Mouse (Mus musculus): ENCODE measurements around the gene Gja1.
A peak's percentile ranks its signal among the peaks of the same experiment; 100 is the strongest.
"Not testable (repeated sequence)": the region's sequence is repeated elsewhere in the genome, so short reads cannot be mapped to it uniquely, and the experiment has no call there.

The Gja1 gene

DNA sequence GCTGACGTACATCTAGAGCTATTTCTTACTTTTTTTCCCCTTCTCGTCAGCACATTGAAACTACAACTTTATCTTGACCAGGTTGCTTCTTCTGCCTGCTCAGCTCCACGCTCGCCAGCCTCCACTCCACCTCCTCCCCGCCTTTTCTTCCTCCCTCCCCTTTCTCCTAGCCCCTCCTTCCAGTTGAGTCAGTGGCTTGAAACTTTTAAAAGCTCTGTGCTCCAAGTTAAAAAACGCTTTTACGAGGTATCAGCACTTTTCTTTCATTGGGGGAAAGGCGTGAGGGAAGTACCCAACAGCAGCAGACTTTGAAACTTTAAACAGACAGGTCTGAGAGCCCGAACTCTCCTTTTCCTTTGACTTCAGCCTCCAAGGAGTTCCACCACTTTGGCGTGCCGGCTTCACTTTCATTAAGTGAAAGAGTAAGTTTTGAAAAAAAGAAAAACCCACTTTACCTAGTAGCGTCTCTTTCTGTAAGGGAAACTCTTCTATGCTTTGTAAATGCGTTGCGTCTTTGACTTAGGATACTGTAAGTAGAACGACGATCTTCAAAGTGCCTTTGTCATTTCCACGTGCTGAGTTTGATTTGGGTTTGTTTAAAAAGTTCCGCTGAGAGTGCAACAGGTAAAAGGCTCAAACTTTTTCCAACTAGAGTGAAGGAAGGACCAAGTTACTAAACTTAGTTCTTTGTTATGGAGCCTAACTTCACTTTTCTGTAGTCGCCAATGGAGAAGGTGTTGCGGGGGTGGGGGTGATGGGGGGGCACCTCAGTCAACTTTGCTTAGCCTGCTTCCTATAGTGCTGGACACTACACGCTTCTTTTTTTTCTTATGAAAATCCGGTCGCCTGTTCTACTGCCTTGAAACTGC lies at the start of gene Gja1:
Gja1 (plus strand) TSS at position 234 of the 869 bp plus-strand sequence.
- DNase-seq (ENCODE audit: low read depth, low spot score): peak; percentile 5

DNA sequence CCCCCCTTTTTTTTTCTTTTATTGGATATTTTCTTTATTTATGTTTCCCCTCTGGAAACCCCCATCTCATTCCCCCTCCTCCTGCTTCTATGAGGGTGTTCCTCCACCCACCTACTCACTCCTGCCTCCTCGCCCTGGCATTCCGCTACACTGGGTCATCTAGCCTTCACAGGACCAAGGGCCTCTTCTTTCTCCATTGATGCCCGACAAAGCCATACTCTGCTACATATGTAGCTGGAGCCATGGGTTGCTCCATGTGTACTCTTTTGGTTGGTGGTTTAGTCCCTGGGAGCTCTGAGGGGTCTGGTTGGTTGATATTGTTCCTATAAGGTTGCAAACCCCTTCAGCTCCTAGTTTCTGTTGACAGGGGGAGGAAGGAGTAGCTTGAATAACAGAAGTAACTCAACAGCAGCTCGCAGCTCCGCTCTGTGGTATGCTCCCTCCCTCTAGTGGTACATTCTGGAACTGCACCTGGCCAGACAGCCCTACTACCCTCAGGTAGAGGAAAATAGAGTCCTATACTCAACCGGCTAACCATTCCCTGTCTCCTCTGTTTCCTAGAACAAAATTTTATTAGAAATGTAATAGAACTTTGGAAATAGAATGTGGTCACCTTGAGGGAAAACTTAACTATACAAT lies 38.2 kb upstream of the Gja1 start:
- peak; percentile 55 for DNase-seq (ENCODE audit: low read depth, low spot score)

DNA sequence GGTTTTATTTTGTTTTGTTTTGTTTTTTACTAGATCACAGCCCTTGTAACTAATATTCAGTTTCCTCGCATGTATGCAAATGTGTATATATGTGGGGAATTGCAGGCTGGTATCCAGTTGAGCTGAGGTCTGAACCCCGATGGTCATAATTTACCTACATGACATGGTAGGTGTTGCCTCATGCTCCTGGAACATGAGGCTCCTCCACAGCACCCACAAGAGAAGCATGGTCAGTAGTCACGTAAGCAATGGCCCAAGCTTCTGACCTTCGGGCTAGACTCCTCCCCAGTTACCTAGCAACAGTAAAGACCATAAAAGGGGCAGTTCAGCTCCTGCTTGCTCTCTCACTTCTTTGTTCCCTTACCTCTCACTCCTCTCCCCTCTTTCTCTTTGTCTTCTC lies 16.7 kb upstream of the Gja1 start:
- DNase-seq (ENCODE audit: low read depth, low spot score): no peak

DNA sequence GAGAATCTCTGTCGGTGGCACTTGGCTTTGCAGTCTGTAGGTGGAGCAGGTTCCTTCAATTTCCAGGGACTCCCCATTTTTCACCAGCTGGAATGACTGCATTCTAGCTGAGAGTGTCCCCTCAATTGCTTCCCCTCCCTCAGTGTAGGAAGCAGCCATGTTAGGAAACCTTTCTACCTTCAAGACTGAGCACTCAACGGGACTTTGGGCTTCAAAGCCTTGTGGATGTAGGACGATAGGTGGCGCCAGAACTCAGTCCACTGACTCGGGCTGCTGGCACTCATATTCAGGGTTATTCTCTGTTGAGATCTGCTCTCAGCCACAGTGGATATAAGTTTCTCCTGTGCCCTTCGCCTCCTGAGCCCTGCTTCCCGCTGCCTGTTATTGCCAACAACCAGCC lies 8.1 kb upstream of the Gja1 start:
- peak; percentile 10 for DNase-seq (ENCODE audit: low read depth, low spot score)

DNA sequence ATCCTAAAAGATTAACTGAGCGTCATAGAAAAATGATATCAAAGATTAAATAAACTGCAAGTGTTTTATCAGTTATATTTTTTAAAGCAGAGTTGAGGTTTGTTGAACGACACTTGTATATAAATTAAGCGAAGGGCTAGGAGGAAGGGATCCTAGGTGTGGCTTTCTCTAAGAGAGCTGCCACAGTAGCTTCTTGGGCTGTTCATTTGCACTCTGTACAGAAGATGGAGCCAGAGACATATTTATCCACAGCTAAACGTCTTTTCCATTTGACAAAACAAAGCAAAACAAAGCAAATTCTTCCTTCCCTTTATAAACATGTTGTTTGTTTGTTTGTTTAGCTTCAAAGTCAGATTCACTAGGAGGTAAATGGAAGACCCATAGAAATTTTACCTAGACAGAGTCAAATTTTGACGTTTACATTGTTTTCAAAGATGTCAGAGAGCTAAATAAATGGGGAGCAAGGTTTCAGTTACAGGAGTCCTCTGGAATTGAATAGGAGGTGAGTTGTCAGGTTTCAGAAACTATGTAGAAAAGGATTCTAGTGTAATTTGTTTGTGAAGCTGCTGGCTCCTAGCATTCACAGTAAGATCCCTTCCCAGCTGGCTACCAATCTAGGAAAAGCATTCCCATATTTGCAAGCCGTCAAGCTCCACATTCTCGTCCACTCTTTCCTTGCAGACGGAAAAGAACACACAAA lies 4.0 kb upstream of the Gja1 start:
- DNase-seq (ENCODE audit: low read depth, low spot score): no peak

DNA sequence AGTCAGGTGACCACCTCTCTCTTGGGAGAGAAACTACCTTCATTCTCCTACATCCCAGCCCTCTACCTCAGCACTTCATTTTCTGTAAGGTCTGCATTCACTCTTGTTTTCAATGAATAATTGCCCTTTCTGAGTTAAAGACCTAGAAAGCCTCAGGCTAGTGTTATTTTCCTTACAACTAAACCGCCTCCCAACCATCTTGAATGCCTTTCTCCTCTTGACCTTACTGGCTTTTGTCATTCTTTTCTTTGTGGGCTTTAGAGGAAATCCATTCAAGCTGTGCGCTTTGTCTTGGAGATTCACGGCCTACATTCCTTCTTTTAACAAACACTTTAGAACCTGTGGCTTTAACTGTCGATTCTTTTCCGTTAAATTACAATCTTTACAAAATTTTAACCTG lies 3.0 kb upstream of the Gja1 start:
- DNase-seq (ENCODE audit: low read depth, low spot score): no peak

DNA sequence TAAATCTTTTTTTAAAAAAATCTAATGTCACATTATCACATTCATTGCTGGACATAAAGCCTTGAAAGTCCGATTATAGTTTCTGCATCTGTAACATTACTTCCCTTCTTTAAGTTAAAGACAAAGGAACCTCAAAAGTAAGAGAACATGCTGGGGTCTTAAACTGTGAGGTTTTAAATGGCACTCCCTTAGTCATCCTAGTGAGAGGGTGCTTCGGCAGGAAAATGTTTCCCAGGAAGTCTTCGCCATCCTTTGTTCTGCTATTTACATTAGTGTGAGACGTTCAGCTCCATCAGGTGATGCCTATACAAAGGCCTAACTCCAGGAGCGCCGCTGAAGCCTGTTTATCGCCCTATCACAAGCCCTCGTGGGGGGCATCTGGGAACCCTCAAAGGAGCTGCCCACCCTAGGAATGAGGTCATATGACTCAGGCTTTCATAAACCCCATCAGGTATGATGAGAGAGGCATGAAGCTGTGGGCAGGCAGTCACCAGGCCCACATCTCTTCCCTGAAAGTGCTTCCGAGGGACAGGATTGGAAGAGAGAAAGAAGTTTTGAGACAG lies 1.1 kb upstream of the Gja1 start:
- no peak for DNase-seq (ENCODE audit: low read depth, low spot score)

DNA sequence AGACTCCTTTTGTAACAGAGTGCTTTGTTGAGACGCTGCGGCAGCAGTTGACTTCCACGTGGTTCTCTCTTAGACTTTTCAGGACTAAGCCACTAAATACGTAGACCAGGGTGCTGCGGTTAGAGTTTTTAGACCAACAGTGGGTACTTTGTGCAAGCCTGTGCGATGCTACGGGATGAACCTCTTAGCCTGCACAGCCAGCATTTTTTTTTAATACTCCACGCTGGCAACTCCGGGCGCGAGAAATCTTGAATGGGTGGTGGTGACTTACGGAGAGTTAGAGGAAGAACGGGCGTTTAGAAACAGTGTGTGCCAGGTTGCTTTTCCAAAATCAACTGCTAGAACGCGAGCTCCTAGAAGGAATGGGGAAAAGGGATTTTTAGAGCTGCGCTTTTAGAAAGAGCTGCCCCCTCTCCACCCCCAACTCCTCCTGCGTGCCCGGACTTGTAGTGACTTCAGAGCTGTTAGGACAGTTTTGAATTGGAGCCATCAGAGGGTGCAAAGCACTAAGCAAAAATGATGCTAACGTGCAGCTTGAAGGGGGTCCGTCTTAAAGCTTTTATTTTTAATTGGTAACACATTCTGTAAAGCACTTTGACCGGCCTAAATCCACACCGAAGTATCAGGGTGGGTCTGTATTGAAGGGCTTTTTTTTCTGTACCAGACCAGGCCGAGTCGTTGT lies 977 bp downstream of the Gja1 start:
- peak; percentile 8 for DNase-seq (ENCODE audit: low read depth, low spot score)

DNA sequence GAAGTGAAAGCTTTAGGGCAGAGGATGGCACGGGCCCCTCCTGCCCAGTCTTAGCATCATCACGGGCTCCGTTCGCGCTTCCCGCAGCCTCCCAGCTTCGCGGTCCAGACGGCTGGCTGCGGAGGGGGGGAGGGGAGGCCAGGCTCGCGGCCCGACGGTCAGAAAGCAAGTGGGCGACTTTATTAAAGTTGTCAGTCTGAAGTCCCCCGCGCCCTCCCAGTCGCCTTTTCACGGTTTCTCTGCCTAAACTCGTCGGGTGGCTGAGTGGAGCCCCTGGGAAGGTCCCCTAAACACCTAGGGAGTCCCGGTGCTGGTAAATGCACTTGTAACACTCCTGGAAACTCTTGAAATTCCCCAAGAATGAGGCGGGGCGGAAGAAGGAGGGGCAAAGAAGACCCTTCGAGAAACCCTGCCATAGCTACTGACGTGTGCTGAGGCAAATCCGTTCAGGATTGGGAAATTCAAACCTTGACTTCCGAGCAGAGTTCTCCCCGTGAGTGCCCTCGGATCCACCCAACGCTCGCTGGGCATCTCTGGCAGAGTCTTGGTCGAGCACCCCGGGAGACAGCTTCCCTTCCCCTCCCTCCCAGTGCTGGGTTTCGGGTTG lies 1.6 kb downstream of the Gja1 start:
- peak; percentile 6 for DNase-seq (ENCODE audit: low read depth, low spot score)

DNA sequence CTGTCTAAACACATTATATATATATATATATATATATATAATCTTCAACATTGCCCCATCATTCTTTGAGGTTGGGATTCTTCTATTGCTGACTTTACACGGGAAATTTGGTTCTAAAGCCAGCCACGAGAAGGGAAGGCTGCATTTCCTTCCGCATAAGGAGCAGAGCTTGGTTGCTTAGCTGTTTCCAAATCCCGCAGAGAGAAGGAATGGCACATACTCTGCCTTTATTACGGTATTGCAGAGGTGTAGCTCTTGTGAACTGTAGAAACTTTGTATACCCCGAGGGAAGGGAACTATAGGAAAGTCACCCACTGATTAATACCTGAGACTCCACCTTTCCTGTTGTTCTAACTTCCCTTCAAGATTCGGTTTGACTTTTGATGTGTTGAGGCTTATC lies 2.6 kb downstream of the Gja1 start:
- no peak for DNase-seq (ENCODE audit: low read depth, low spot score)

DNA sequence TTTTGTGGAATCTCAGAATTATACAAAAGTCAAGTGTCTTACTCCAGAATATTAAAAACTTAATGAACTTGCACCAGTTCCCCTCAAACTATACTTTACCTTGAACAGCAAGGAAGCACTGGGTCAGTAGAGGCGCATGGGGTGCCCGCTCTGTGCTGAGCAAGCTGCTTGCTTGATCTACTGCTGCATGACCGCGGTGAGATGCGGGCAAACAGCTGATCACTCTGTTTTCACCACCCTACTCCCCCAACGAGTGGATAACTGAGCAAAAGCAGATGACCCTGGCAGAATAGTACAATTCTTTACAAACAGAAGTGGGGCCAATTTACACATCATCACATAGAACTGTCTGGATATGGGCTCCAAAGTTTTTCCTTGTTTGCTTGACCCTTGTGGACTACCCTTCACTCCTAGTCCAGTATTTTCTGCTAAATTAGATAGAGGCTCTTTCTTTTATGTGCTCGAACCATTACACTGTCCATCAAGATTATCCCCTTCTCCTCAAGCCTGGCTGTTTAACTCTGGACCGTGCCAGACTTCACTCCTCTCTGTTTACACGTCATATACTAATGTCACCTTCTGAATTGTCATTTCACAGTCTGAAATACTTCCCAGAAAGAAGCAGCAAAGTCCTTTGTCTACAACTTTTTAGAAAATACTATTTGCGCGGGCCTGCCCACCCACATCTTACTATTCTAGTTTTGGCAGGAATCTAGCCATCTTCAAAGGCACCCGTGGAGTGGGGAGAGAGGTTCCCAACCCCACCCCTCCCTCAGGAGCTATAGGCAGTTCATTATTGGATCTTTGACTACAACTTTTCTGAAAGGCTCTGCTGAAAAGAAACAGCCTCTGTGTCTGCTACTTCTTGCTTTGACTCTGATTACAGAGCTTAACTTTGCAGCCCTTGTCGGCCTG lies 8.3 kb downstream of the Gja1 start:
- no peak for DNase-seq (ENCODE audit: low read depth, low spot score)

DNA sequence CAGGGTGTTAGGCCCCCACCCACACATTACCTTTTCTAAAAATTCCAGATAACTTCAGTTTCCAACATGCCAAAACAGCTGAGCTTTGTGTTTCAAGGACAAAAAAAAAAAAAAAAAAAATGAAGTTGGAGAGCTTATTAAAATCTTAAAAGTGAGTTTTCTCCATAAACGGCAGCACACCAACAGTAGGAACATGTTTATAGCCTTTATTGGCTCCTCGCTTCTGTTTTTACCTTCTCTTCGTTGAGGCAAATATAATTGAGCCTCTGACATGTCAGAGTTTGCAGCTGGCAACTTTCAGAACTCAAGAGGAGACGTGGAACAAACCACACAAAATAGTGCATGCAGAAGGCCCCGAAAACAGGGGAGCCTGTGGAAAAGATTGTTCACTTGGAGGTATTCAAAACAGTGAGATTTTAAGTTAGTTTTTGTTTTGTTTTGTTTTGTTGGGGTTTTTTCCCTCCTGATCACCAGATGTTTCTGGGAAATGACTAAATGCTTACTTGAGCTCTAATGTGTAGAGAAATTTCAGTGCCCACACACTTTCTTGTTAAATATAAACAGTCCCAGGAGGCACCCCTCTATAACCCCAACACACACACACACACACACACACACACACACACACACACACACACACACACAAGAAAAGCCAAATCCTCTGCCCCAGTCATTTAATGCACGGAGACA lies 16.1 kb downstream of the Gja1 start:
- DNase-seq (ENCODE audit: low read depth, low spot score): no peak

DNA sequence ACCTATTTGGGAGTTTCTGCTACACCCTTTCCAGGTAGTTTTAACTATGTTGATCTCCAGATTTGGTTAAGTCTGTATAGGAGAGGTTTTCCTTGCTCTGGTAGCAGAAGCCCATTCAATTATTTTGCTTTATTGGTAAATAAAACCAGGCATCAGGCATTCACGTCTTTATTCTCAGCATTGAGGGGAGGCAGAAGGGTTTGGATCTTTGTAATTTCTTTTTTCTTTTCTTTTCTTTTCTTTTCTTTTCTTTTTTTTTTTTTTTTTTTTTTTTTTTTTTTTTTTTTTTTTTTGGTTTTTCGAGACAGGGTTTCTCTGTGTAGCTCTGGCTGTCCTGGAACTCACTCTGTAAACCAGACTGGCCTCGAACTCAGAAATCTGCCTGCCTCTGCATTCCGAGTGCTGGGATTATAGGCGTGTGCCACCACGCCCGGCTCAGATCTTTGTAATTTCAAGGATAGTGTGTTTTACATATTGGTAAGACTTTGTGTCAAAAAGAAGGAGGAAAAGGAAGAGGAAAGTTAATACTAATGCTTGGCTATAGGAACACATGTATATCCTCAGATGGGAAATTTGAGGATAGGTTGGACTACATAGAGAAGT lies 16.8 kb downstream of the Gja1 start:
- DNase-seq (ENCODE audit: low read depth, low spot score): not testable (repeated sequence)

DNA sequence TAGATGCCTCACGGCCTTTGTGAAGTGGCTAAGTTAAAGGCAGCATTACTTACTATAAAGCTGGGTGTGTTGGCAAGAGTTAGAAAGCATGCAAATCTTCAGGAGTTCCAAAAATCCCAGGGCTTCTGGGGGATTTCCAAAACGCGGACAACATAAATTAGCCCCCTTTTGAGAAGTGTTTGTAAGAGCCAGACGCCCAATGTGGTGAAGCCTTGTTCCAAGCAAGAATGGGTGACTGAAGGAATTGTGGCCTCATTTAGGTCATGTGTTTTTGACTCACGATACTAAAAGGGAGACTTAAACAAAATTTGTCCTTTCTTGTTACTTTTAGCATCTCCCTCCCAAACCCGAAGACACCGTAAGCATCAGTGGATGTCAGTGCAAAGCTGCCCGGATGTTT lies 20.7 kb downstream of the Gja1 start:
- no peak for DNase-seq (ENCODE audit: low read depth, low spot score)

DNA sequence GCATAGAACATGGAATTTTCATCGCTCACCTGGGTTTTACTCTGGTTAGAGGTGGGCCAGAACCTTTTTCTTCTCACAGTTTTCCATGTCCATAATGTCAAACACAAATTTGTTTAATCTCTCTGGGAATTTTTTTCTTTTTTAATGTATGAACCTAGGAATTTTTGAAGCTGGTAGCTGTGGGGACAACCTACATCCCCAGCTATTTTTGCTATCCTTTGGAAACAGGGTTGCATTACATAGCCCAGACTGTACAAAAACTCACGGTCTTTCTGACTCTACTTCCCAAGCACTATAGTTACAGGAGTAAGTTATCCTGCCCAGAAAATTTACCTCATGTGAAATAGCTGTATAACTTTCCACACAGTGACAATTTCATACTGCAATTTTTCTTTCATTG lies 21.2 kb downstream of the Gja1 start:
- no peak for DNase-seq (ENCODE audit: low read depth, low spot score)

DNA sequence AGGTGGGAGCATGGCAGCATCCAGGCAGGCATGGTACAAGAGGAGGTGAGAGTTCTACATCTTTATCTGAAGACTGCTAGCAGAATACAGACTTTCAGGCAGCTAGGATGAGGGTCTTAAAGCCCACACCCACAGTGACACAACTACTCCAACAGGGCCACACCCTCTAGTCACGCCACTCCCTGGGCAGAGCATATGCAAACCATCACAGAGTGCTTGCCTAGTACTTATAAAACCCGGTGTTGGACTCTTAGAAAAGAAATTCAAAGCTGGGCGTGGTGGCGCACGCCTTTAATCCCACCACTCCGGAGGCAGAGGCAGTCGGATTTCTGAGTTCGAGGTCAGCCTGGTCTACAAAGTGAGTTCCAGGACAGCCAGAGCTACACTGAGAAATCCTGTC lies 24.3 kb downstream of the Gja1 start:
- DNase-seq (ENCODE audit: low read depth, low spot score): not testable (repeated sequence)

DNA sequence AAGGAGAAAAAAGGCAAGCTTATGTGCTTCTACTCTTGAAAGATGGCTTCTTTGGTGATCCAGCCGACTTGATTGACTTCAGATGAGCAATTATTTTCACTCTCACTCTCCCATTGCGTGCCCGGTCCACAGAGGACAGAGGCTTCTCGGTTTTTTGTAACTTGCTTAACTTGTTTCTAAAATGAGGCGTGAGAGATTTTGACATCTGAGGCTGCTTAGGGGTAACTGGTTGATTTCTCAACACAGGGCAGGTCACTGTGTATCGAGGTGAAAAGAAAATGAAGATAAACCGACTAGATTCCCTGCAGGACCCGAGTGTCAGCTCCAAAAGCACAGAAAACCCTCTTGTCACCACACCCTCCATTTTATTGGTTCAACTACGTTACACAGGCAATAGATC lies 28.8 kb downstream of the Gja1 start:
- DNase-seq (ENCODE audit: low read depth, low spot score): no peak

DNA sequence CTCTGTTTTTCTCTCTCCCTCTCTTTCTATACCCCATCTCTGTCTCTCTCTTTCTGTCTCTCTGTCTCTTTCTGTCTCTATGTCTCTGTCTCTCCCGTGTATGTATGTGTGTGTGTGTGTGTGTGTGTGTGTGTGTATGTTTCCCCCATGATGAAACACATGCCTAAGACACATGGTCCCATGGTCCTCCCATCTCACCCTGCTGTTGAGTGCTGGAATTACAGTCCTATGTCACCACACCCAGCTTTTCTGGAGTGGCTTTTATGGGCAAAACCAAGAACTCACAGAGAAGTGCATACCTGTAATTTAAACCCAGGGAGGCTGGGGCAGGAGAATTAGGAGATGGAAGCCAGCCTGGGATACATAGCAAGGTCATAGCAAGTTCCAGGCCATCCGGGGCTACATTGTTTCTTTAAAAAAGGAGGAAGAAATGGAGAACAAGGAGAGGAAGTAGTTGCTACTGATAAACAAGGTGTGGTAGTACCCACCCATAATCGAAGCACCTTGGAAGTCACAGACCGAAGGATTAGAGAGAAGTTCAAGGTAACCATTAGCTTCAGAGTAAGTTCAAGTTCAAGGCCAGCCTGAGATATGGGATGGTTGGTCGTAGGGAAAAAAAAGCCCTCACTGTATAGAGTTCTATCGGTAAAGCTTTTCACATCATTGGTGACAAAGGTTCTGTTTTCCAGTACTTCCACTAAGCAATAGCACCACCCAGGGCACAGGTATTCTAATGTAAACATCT lies 29.4 kb downstream of the Gja1 start:
- no peak for DNase-seq (ENCODE audit: low read depth, low spot score)
